32 mouse cellular contexts compared by ENCODE assay signal in the genomic region with DNA sequence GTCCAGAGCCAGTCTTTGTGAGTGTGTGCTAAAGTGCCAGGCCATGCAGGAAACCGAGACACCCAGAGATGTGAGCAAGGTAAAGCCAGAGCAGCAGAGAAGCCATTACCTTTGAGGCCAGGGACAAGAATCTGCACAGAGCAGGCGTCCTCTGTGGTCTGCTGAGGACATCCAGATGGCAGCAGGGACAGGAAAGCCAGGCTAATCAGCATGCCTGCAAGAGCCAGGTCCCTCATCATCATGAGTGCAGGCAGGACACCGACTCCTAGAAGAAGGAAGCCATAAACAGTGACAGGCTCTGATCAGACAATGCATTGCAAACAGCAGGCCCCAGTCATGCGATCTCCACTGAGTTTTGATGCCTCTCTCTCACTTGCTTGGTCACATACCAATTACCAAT. TPM values are rescaled to one million over a fixed set of nuclear protein-coding genes. Genes with fewer than 3 reads are reported as not detected.
"Had no signal": no experiment of that assay in that cellular context is flagged by ENCODE, and none has a peak within 500 bp of the region (broad histone marks: within the 10 kb centered on the region; RNA-seq: fewer than 3 reads in every experiment).

No protein-coding gene starts in this region.

- H3K4me3 ChIP-seq: heart, adult 2 months; heart, embryonic 13.5 days; heart, embryonic 15.5 days; hindbrain, embryonic 12.5 days; hindbrain, embryonic 15.5 days; intestine, embryonic 15.5 days; kidney, embryonic 15.5 days; limb, embryonic 13.5 days; limb, embryonic 15.5 days; liver, embryonic 13.5 days had no signal

- H3K36me3 ChIP-seq: heart, embryonic 13.5 days; heart, embryonic 15.5 days; hindbrain, embryonic 12.5 days; hindbrain, embryonic 15.5 days; intestine, embryonic 15.5 days; kidney, embryonic 15.5 days; limb, embryonic 13.5 days; limb, embryonic 15.5 days; liver, embryonic 13.5 days had no signal

- DNase-seq: gastrocnemius, postnatal 14 days; gastrocnemius, postnatal 36 days; heart, adult 2 months; heart, postnatal 14 days; heart, postnatal 36 days; kidney, adult 11 months; kidney, adult 2 months; kidney, adult 9 months; kidney, postnatal 14 days; kidney, postnatal 36 days; layer of hippocampus, adult 9-11 months; layer of hippocampus, postnatal 36 days; left cerebral cortex, postnatal 4 days; liver, embryonic 13.5 days had no signal

- H3K27ac ChIP-seq: heart, adult 2 months; heart, embryonic 13.5 days; heart, embryonic 15.5 days; hindbrain, embryonic 12.5 days; hindbrain, embryonic 15.5 days; hindbrain, postnatal 0 days; intestine, embryonic 15.5 days; kidney, embryonic 15.5 days; kidney, postnatal 0 days; limb, embryonic 13.5 days; limb, embryonic 15.5 days; liver, embryonic 13.5 days had no signal

- H3K27me3 ChIP-seq: heart, embryonic 13.5 days; heart, embryonic 15.5 days; hindbrain, embryonic 12.5 days; hindbrain, embryonic 15.5 days; intestine, embryonic 15.5 days; kidney, embryonic 15.5 days; limb, embryonic 13.5 days; limb, embryonic 15.5 days; liver, embryonic 13.5 days had no signal

- ATAC-seq: hindbrain, postnatal 0 days; intestine, embryonic 15.5 days had no signal

- H3K4me1 ChIP-seq: limb, embryonic 13.5 days had no signal

- H3K9me3 ChIP-seq: heart, embryonic 13.5 days; heart, embryonic 15.5 days; hindbrain, embryonic 12.5 days; hindbrain, embryonic 15.5 days; intestine, embryonic 15.5 days; kidney, embryonic 15.5 days; limb, embryonic 13.5 days; limb, embryonic 15.5 days; liver, embryonic 13.5 days had no signal

RNA-seq across cellular contexts. Expression of a gene that starts 5.9 kb away (rescaled TPM):
- total RNA-seq: hematopoietic stem cell, adult 5-6 weeks had no signal

RNA-seq across cellular contexts. Expression of a gene that starts 35.0 kb away (rescaled TPM):
- total RNA-seq: gastrocnemius, adult 18-20 months; gastrocnemius, adult 8-10 months; gastrocnemius, postnatal 14 days; gastrocnemius, postnatal 36 days; heart, adult 2 months; heart, postnatal 14 days; heart, postnatal 36 days; hematopoietic stem cell, adult 5-6 weeks; hindbrain, postnatal 0 days had no signal
- polyA plus RNA-seq: heart, embryonic 11.5 days; heart, embryonic 13.5 days; heart, embryonic 15.5 days; heart, postnatal 0 days; hindbrain, embryonic 12.5 days; hindbrain, embryonic 15.5 days; intestine, embryonic 15.5 days; kidney, embryonic 15.5 days; kidney, postnatal 0 days; large intestine, adult 2 months; limb, embryonic 11.5 days; limb, embryonic 13.5 days; limb, embryonic 15.5 days; liver, embryonic 11.5 days; liver, embryonic 13.5 days had no signal
